Mouse (Mus musculus): ENCODE results near the gene Tbc1d5. TPM values are rescaled to one million over a fixed set of nuclear protein-coding genes. Genes with fewer than 3 reads are reported as not detected.

The Tbc1d5 gene
- polyA plus RNA-seq, 1 experiment from 2014 or later, result 8.8 TPM

DNA sequence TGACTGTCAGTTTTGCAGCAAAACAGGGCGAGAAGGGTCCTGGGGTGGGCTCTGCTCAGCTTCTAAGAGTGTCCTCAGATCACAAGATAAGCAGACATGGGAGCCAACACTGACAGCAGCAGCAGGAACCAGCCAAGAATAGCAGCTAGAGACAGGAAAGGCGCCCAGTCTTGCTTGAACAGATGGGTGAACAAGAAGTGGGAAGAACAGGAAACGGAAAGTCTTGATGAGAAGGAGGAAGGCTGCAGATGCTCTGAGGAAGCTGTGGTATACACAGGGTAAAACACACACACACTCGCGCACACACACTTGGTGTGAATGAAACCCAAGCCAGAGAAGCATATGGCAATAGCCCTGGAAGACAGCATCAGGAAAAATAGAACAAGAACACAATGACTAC lies 415.7 kb downstream of the Tbc1d5 start:
- H3K9me3 ChIP-seq (replicated peaks; ENCODE audit: control insufficient read depth, low read length), result no peaks in the 10 kb centered on the region
- WGBS, result 84% methylated on average over 5 of the region's 5 CpGs
- H3K4me3 ChIP-seq (ENCODE audit: low read depth, low read length), result no peak overlapping the region
- H3K27ac ChIP-seq (replicated peaks; ENCODE audit: low read depth, low read length), result no peak overlapping the region
- no peak overlapping the region for H3K9ac ChIP-seq (replicated peaks; ENCODE audit: low read length)
- no peak for ATAC-seq (replicated peaks; ENCODE audit: insufficient number of reproducible peaks, low FRiP score, low TSS enrichment, low read depth)
- H3K27me3 ChIP-seq (ENCODE audit: control insufficient read depth, insufficient read depth, low read length), result no peaks in the 10 kb centered on the region
- DNase-seq (ENCODE audit: low spot score), result no peak
- no peak overlapping the region for H3K4me2 ChIP-seq (ENCODE audit: low read depth, low read length)
- H3K4me1 ChIP-seq (ENCODE audit: control insufficient read depth, insufficient read depth, low read length), result no peaks in the 10 kb centered on the region
- no peaks in the 10 kb centered on the region for H3K36me3 ChIP-seq (replicated peaks; ENCODE audit: control insufficient read depth, insufficient read depth, low read depth, low read length)

DNA sequence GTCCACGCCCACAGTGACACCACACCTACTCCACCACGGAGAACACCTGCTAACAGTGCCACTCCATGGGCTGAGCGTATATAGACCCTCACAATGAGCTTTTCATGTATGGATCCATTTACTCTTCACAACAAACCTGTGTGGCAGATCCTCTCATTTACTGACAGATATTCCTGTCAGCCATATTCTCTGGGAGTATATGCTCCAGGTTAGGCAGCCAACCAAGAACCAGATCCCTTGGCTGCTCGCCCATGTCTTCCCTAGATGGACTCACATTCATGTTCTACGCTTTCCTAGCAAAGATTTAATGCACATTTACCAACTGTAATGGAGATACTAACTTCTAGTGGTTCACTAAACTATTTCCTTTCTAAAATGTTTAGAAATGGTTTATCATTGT lies 416.9 kb downstream of the Tbc1d5 start:
- Histone ChIP-seq H3K27ac (replicated peaks; ENCODE audit: low read depth, low read length) (no peak overlapping the region), H3K36me3 (replicated peaks; ENCODE audit: control insufficient read depth, insufficient read depth, low read depth, low read length) (no peaks in the 10 kb centered on the region), H3K4me2 (ENCODE audit: low read depth, low read length) (no peak overlapping the region), H3K9me3 (replicated peaks; ENCODE audit: control insufficient read depth, low read length) (no peaks in the 10 kb centered on the region), H3K27me3 (ENCODE audit: control insufficient read depth, insufficient read depth, low read length) (no peaks in the 10 kb centered on the region), H3K4me1 (ENCODE audit: control insufficient read depth, insufficient read depth, low read length) (no peaks in the 10 kb centered on the region), H3K4me3 (ENCODE audit: low read depth, low read length) (no peak overlapping the region), H3K9ac (replicated peaks; ENCODE audit: low read length) (no peak overlapping the region)
- ATAC-seq (replicated peaks; ENCODE audit: insufficient number of reproducible peaks, low FRiP score, low TSS enrichment, low read depth) (no peak), DNase-seq (ENCODE audit: low spot score) (no peak)
- WGBS, result 85% methylated on average over 5 of the region's 5 CpGs

DNA sequence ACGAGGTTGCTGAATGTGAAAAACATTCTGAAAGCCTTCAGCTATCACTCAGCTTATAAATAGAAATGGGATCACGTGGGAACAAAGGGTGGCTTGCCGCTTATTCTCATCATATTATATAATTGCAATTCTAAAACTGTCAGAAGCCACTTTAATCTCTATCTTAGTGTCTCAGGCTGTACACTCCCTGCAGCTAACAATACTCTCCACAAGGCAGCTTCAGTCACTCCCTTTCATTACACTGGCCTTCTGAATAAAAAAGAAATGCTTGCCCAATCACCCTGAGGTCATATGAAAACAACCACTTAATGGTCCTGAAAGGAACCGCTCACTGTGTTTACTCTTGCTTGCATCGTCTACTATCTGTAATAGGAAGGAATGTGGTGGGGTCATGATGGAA lies 418.1 kb downstream of the Tbc1d5 start:
- DNase-seq (ENCODE audit: low spot score) (no peak), ATAC-seq (replicated peaks; ENCODE audit: insufficient number of reproducible peaks, low FRiP score, low TSS enrichment, low read depth) (no peak)
- 39% methylated on average over 5 of the region's 5 CpGs for WGBS
- Histone ChIP-seq H3K27me3 (ENCODE audit: control insufficient read depth, insufficient read depth, low read length) (no peaks in the 10 kb centered on the region), H3K9me3 (replicated peaks; ENCODE audit: control insufficient read depth, low read length) (no peaks in the 10 kb centered on the region), H3K36me3 (replicated peaks; ENCODE audit: control insufficient read depth, insufficient read depth, low read depth, low read length) (no peaks in the 10 kb centered on the region), H3K4me1 (ENCODE audit: control insufficient read depth, insufficient read depth, low read length) (no peaks in the 10 kb centered on the region), H3K4me3 (ENCODE audit: low read depth, low read length) (no peak overlapping the region), H3K4me2 (ENCODE audit: low read depth, low read length) (no peak overlapping the region), H3K9ac (replicated peaks; ENCODE audit: low read length) (no peak overlapping the region), H3K27ac (replicated peaks; ENCODE audit: low read depth, low read length) (no peak overlapping the region)

DNA sequence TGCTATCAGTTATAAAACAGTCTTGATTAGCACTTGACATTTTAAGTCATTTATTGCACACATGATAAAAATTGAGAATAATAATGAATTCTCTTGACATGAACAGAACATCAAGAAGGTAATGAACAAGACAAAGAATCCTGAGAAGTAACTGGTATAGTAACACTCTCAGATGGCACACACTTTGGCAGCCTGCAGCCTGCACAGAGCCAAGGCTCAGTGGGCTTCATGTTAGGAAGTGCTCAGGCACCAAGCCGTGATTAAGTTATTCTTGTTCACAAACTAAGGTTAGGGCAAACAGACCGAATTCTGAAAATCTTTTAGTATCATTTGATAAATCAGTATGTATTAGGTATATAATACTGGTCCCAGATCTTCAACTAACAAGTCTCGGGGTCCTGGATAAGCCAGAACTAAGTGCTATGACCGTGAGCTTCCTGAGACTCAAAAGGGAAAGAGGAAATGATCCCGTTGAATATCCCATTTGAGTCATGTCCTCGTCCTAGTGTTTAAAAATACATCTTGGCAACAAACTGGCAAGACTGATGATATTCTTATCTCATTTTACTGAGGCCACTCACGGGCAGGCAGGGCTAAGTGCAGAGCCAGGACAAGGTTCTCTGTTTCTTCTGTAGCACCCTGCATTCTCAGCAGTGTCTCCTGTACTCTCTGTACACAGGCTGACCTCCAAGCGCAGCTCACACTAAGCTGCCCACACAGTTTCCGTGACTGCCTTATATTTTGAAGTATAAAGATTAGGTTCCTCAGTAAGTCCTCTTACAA lies 425.6 kb downstream of the Tbc1d5 start:
- no peaks in the 10 kb centered on the region for H3K36me3 ChIP-seq (replicated peaks; ENCODE audit: control insufficient read depth, insufficient read depth, low read depth, low read length)
- no peak overlapping the region for H3K4me2 ChIP-seq (ENCODE audit: low read depth, low read length)
- H3K9ac ChIP-seq (replicated peaks; ENCODE audit: low read length), result no peak overlapping the region
- 87% methylated on average over 9 of the region's 9 CpGs for WGBS
- no peak for ATAC-seq (replicated peaks; ENCODE audit: insufficient number of reproducible peaks, low FRiP score, low TSS enrichment, low read depth)
- H3K4me1 ChIP-seq (ENCODE audit: control insufficient read depth, insufficient read depth, low read length), result no peaks in the 10 kb centered on the region
- no peak overlapping the region for H3K27ac ChIP-seq (replicated peaks; ENCODE audit: low read depth, low read length)
- H3K27me3 ChIP-seq (ENCODE audit: control insufficient read depth, insufficient read depth, low read length), result no peaks in the 10 kb centered on the region
- H3K4me3 ChIP-seq (ENCODE audit: low read depth, low read length), result no peak overlapping the region
- H3K9me3 ChIP-seq (replicated peaks; ENCODE audit: control insufficient read depth, low read length), result no peaks in the 10 kb centered on the region
- DNase-seq (ENCODE audit: low spot score), result no peak

DNA sequence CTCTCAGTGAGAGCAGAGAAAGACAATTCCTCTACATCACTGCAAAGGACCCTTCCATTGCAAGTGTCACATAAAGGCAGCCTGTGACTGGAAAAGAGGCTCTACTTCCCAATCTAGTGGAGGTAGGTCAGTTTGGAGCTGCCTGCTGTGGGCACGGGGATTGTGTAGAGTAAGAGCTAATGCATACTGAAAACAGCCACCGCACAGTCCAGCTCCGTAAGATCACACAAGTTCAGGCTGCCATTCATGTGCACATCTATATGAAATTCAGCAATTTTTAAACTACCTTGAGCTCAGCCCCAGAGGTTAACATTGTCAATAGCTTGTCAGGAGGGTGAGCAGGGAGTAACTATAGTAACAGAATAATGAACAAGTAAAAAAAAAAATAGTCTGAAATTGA lies 426.4 kb downstream of the Tbc1d5 start:
- no peak overlapping the region for H3K27ac ChIP-seq (replicated peaks; ENCODE audit: low read depth, low read length)
- H3K9ac ChIP-seq (replicated peaks; ENCODE audit: low read length), result no peak overlapping the region
- H3K36me3 ChIP-seq (replicated peaks; ENCODE audit: control insufficient read depth, insufficient read depth, low read depth, low read length), result no peaks in the 10 kb centered on the region
- H3K4me1 ChIP-seq (ENCODE audit: control insufficient read depth, insufficient read depth, low read length), result no peaks in the 10 kb centered on the region
- no peaks in the 10 kb centered on the region for H3K9me3 ChIP-seq (replicated peaks; ENCODE audit: control insufficient read depth, low read length)
- no peaks in the 10 kb centered on the region for H3K27me3 ChIP-seq (ENCODE audit: control insufficient read depth, insufficient read depth, low read length)
- DNase-seq (ENCODE audit: low spot score) (no peak), ATAC-seq (replicated peaks; ENCODE audit: insufficient number of reproducible peaks, low FRiP score, low TSS enrichment, low read depth) (no peak)
- WGBS, result 92% methylated on average over 3 of the region's 3 CpGs
- H3K4me3 ChIP-seq (ENCODE audit: low read depth, low read length), result no peak overlapping the region
- H3K4me2 ChIP-seq (ENCODE audit: low read depth, low read length), result no peak overlapping the region

DNA sequence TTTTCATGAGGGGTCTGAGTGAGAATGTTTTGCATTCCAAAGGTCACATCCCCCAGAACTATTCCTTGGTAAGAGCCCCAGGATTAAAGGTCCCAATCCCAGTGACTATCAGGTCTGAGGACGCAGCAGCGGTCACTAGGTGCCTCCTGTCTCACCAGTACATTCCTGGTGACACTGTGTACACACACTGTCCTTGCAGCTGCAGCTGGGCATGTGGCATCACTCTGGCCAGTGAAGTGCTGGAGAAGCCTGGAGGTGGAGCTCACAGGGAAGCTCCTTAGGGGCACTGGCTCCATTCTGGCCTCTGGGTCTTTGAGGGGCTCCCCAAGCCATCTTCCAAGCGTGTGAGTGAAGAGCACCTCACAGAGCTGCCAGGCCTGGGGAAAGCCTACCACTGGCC lies 427.2 kb downstream of the Tbc1d5 start:
- WGBS, result 93% methylated on average over 3 of the region's 3 CpGs
- ATAC-seq (replicated peaks; ENCODE audit: insufficient number of reproducible peaks, low FRiP score, low TSS enrichment, low read depth) (no peak), DNase-seq (ENCODE audit: low spot score) (no peak)
- Histone ChIP-seq H3K4me3 (ENCODE audit: low read depth, low read length) (no peak overlapping the region), H3K4me1 (ENCODE audit: control insufficient read depth, insufficient read depth, low read length) (no peaks in the 10 kb centered on the region), H3K27ac (replicated peaks; ENCODE audit: low read depth, low read length) (no peak overlapping the region), H3K4me2 (ENCODE audit: low read depth, low read length) (no peak overlapping the region), H3K9me3 (replicated peaks; ENCODE audit: control insufficient read depth, low read length) (no peaks in the 10 kb centered on the region), H3K9ac (replicated peaks; ENCODE audit: low read length) (no peak overlapping the region), H3K36me3 (replicated peaks; ENCODE audit: control insufficient read depth, insufficient read depth, low read depth, low read length) (no peaks in the 10 kb centered on the region), H3K27me3 (ENCODE audit: control insufficient read depth, insufficient read depth, low read length) (no peaks in the 10 kb centered on the region)

DNA sequence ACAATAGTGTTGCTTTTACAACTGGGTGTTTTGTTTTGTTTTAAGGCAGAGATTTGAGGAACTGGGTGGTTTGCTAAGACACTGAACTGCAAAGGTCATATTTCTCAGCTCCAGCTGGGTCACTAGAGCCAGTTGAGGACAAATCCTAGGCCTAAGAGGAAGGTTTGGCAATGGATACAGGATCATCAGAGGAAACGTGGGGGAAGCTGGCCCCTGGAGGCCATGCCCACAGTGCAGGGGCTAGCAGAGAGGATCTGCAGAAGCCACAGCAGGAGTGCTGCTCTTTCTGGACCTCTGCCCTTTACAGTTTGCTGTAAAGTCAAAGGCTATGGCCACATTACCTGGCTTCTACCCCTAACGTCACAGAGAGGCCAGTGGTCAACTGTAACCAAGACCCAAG lies 428.3 kb downstream of the Tbc1d5 start:
- Histone ChIP-seq H3K36me3 (replicated peaks; ENCODE audit: control insufficient read depth, insufficient read depth, low read depth, low read length) (no peaks in the 10 kb centered on the region), H3K27ac (replicated peaks; ENCODE audit: low read depth, low read length) (no peak overlapping the region), H3K4me2 (ENCODE audit: low read depth, low read length) (no peak overlapping the region), H3K27me3 (ENCODE audit: control insufficient read depth, insufficient read depth, low read length) (no peaks in the 10 kb centered on the region), H3K4me3 (ENCODE audit: low read depth, low read length) (no peak overlapping the region), H3K9me3 (replicated peaks; ENCODE audit: control insufficient read depth, low read length) (no peaks in the 10 kb centered on the region), H3K9ac (replicated peaks; ENCODE audit: low read length) (no peak overlapping the region), H3K4me1 (ENCODE audit: control insufficient read depth, insufficient read depth, low read length) (no peaks in the 10 kb centered on the region)
- 28% methylated on average over 2 of the region's 2 CpGs for WGBS
- ATAC-seq (replicated peaks; ENCODE audit: insufficient number of reproducible peaks, low FRiP score, low TSS enrichment, low read depth) (no peak), DNase-seq (ENCODE audit: low spot score) (no peak)

DNA sequence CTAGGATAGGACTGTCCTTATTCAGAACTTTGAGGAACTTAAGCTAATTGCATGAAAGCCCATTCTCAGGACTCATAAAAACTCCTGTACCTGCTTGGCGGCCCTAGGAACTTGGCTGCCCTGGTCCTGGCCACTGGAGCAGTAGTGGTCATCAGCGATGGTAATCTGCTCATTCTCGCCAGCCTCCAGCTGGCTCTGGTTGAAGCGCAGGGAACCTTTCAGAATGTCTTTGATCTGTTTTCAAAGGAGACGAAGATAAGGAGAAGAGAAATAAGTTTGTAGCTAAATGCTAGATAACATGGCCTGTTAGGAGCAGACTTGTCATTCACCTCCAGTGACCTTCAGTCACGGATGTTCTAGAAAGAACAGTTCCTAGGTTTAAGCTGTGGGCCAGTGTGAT lies 437.8 kb downstream of the Tbc1d5 start:
- WGBS, result 84% methylated on average over 6 of the region's 6 CpGs
- no peak for ATAC-seq (replicated peaks; ENCODE audit: insufficient number of reproducible peaks, low FRiP score, low TSS enrichment, low read depth)
- H3K4me2 ChIP-seq (ENCODE audit: low read depth, low read length), result no peak overlapping the region

More for the DNA sequence above, 437.8 kb downstream of the Tbc1d5 start:
- DNase-seq (ENCODE audit: low spot score), result no peak
- Histone ChIP-seq H3K9me3 (replicated peaks; ENCODE audit: control insufficient read depth, low read length) (no peaks in the 10 kb centered on the region), H3K4me3 (ENCODE audit: low read depth, low read length) (no peak overlapping the region), H3K36me3 (replicated peaks; ENCODE audit: control insufficient read depth, insufficient read depth, low read depth, low read length) (no peaks in the 10 kb centered on the region), H3K27ac (replicated peaks; ENCODE audit: low read depth, low read length) (no peak overlapping the region), H3K4me1 (ENCODE audit: control insufficient read depth, insufficient read depth, low read length) (no peaks in the 10 kb centered on the region), H3K9ac (replicated peaks; ENCODE audit: low read length) (no peak overlapping the region), H3K27me3 (ENCODE audit: control insufficient read depth, insufficient read depth, low read length) (no peaks in the 10 kb centered on the region)

Measured in embryonic facial prominence, embryonic 11.5 days (tissue).